Mouse (Mus musculus) olfactory bulb, adult 2 months (tissue): ENCODE measurements around the gene Alg13. TPM values are rescaled to one million over a fixed set of nuclear protein-coding genes. Genes with fewer than 3 reads are reported as not detected.

Source experiments
- H3K27ac ChIP-seq: fragments of 200-500 bp; 2 replicates; pipeline ENCODE4 v1.5.1; 2012; ENCODE audit warnings: low read depth, low read length; ENCODE audit not compliant: insufficient read depth
- H3K4me1 ChIP-seq: fragments of 200-500 bp; 2 replicates; pipeline ENCODE4 v1.6.1; 2012; ENCODE audit warnings: low read length; ENCODE audit not compliant: control insufficient read depth, insufficient read depth
- H3K4me3 ChIP-seq: fragments of 200-500 bp; 2 replicates; pipeline ENCODE4 v1.5.1; 2012; ENCODE audit warnings: mild to moderate bottlenecking, low read depth, low read length, moderate library complexity; ENCODE audit not compliant: insufficient read depth
- CTCF ChIP-seq: fragments of 200-500 bp; IDR thresholded peaks from 2 replicates; pipeline ENCODE4 v1.5.1; 2012; ENCODE audit warnings: low read depth, mild to moderate bottlenecking, low read length, moderate library complexity; ENCODE audit not compliant: insufficient read depth
- POLR2A ChIP-seq: fragments of 200-500 bp; IDR thresholded peaks from 2 replicates; pipeline ENCODE4 v1.6.1; 2012; ENCODE audit warnings: mild to moderate bottlenecking, low read depth, low read length, moderate library complexity; ENCODE audit not compliant: insufficient read depth
- WGBS: fragments of 180-500 bp; shearing (Covaris S2); methylation state at CpG from one replicate; pipeline ENCODE4 v1.1.7; 2018; 5-methylcytosine and 5-hydroxymethylcytosine counted together
- polyA plus RNA-seq: library from polyadenylated mRNA; stranded (reverse); fragments of >200 nt; gene quantifications from 2 replicates; pipeline ENCODE4 v1.2.4, GENCODE M21; 2012; ENCODE audit warnings: low replicate concordance; ENCODE audit not compliant: missing spikeins, insufficient read depth, insufficient read length

Gene Alg13
- polyA plus RNA-seq: not detected in 2 replicates

DNA sequence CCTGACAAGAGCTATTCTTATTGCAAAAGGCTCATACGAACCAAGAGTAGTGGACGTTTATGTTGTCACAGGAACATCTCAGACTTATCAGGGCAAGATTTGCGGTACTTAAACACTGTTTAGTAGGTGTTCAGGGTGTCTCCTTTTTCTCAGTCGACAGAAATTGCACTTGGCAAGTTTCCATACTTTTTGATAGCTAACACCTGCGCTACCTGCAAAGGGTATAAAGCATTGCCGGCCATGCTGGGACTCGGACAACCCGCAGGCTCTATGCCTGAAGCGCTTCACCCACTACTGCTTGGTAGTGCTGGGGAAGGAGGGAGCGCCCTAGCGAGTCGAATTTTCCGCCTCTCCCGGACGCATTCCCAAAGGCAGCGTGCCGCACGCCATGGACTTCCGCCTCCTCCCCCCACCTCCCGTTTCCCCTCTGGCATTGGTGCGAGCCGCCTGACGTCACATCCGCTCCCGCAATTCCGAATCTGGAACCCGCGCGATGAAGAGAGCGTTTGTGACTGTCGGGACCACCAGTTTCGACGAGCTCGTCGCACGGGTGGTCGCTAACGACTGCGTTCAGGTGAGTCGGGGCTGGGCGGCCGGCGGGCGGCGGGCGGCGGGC is at the start of gene Alg13:
Gene Alg13, plus strand, starts transcription at position 257 of the 616 bp plus-strand sequence.
- Histone ChIP-seq H3K4me3 (peak within 1 kb of the TSS; percentile 77), H3K27ac (no peak within 1 kb of the TSS), H3K4me1 (peaks cover 5% of the 10 kb centered on the region; the same call in 1 of the 2 replicates)
- TF ChIP-seq CTCF (no peak), POLR2A (no peak)
- WGBS: 18% methylated on average over 44 of the region's 47 CpGs

- Histone ChIP-seq H3K4me1 (no peaks in the 10 kb centered on the region), H3K4me3 (no peak overlapping the region), H3K27ac (no peak overlapping the region)
- 71% methylated on average over 1 of the region's 1 CpGs for WGBS
- TF ChIP-seq CTCF (no peak), POLR2A (no peak)
Measured at GRCm38 (mm10) chrX:144268606-144269005, 49.0 kb upstream of the Alg13 start.

GRCm38 (mm10) chrX:144301476-144301875 is 16.1 kb upstream of the Alg13 start:
- Histone ChIP-seq H3K27ac (no peak overlapping the region), H3K4me3 (no peak overlapping the region), H3K4me1 (no peaks in the 10 kb centered on the region)
- TF ChIP-seq CTCF (no peak), POLR2A (no peak)
- WGBS: 67% methylated on average over 2 of the region's 2 CpGs

DNA sequence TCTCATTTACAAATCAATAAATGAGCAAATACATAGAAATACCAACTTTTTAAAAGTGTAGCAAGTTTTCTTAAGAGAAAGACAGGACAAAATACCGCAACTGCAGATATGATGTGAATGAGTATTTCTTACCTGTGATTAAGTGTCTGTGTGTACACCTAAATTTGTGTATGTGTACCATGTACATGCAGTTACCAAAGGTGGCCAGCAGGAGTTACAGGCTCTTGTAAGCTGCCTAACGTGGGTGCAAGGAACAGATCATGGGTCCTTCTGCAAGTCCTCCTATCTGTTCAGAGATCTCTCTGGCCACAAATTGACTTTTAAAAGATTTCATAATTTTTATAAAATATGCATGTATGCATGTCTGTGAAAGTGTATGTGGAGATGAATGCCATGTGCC is 11.9 kb upstream of the Alg13 start:
- no peak for TF ChIP-seq POLR2A
- TF ChIP-seq CTCF: no peak
- Histone ChIP-seq H3K27ac (no peak overlapping the region), H3K4me1 (no peaks in the 10 kb centered on the region), H3K4me3 (no peak overlapping the region)
- WGBS: 92% methylated on average over 2 of the region's 2 CpGs

GRCm38 (mm10) chrX:144314041-144314440 is 3.6 kb upstream of the Alg13 start:
- H3K27ac ChIP-seq: no peak overlapping the region
- no peak overlapping the region for H3K4me3 ChIP-seq
- no peaks in the 10 kb centered on the region for H3K4me1 ChIP-seq
- no peak for TF ChIP-seq CTCF
- TF ChIP-seq POLR2A: no peak
- 61% methylated on average over 2 of the region's 2 CpGs for WGBS

DNA sequence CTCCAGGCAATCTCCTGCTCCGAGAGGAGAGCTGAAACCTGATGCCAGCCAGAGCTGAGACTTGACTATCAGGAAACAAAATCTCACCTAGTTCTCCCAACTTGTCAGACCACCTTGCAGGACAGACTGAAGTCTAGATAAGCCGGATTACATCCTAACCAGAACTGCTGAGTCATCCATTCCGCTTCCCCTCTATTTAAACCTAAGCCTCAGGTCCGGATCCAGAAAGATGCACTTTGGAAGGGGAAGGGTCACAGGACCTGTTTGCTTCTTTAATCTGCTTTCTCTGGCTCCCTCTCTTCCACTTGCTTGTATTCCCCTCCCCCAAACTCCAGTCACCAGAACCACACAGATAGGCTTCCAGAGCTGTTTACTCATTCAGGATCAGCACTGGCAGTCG is 2.6 kb upstream of the Alg13 start:
- TF ChIP-seq POLR2A: no peak
- no peak for TF ChIP-seq CTCF
- WGBS: 32% methylated on average over 5 of the region's 5 CpGs

GRCm38 (mm10) chrX:144316004-144316403 is 1.6 kb upstream of the Alg13 start:
- no peak for TF ChIP-seq CTCF
- TF ChIP-seq POLR2A: no peak
- no peak overlapping the region for H3K27ac ChIP-seq
- WGBS: 71% methylated on average over 5 of the region's 5 CpGs
- no peak overlapping the region for H3K4me3 ChIP-seq
- peaks cover 5% of the 10 kb centered on the region; the same call in 1 of the 2 replicates for H3K4me1 ChIP-seq

More for the DNA sequence above, 2.6 kb upstream of the Alg13 start:
- Histone ChIP-seq H3K4me3 (no peak overlapping the region), H3K27ac (no peak overlapping the region), H3K4me1 (peaks cover 5% of the 10 kb centered on the region; the same call in 1 of the 2 replicates)

DNA sequence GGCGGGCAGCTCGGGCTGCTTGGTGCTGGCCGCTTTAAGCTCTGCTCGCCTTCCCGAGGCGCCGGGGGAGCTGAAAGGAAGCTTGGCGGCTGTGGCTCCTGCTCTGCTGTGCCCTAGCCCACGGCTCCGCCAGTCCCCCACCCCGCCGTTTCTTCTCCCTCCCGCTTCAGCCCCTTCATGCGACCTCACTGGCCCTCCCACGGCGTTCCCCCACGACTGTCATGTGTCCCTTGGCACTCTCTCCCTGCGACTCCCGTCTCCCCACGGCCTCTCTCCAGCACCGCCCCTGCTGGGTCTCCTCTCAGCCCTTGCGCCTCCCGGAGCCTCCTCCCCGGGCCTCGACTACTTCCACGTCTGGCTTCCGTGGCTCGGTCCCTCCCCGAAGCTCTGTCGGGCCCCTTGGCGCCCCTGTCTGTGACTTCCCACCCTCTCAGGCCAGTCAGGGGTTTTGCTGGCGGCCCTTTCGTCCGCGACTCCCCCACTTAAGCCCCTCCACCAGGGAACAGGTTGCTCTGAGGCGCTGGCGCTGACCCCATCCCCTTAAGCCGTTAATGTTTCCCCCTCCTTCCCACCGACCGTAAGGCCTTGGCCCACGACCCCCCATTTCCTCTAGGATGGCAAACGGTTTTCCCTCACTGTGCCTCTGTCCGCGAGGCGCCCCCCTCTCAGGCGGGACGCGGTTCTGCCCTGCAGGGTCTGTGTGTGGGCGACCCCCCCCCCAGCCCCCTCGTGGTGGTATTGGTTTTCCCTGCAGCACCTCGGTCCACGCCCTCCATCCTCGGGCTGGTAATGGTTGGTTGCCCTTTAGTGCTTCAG is 768 bp downstream of the Alg13 start:
- no peak overlapping the region for H3K27ac ChIP-seq
- no peak for TF ChIP-seq POLR2A
- no peak for TF ChIP-seq CTCF
- peak overlapping the region; percentile 77 for H3K4me3 ChIP-seq
- H3K4me1 ChIP-seq: peaks cover 5% of the 10 kb centered on the region; the same call in 1 of the 2 replicates
- WGBS: 19% methylated on average over 46 of the region's 53 CpGs

DNA sequence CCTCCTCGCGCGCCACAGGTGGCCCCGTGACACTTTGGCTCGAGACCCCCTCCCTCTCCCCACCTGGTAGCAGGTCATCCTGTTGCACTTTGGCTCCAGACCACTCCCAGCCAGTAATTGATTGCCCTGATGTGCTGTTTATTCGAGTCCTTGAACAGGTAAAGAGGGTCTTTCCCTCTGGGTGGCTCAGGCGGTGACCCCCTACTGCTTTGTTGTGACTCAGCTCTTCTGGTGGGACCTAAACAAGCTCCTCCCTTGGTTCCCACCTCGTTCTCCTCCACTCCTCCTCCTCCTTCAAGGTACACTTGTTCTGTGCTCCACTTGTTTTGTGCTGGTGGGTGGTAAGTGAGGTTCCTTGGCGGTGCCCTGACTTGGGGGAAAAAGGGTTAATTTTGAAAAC is 1.8 kb downstream of the Alg13 start:
- no peak overlapping the region for H3K4me3 ChIP-seq

More for the DNA sequence above, 1.8 kb downstream of the Alg13 start:
- TF ChIP-seq POLR2A: no peak
- TF ChIP-seq CTCF: no peak
- Histone ChIP-seq H3K4me1 (peaks cover 5% of the 10 kb centered on the region; the same call in 1 of the 2 replicates), H3K27ac (no peak overlapping the region)
- 29% methylated on average over 9 of the region's 9 CpGs for WGBS
